Mouse (Mus musculus): ENCODE results near the gene Dpt. TPM values are rescaled to one million over a fixed set of nuclear protein-coding genes. Genes with fewer than 3 reads are reported as not detected.

Gene Dpt
- polyA plus RNA-seq, 1 experiment from 2014 or later, result 5.7 TPM

Other genes with a start within 250 kb of the Dpt start
- 0.83 TPM in 1 of 2 replicates, not detected in the other for gene Xcl1, start 138.9 kb downstream of the Dpt start, polyA plus RNA-seq (2015; fragmentation: Nextera tagmentation; extraction: Ambion mirVana)

Data from intestine, embryonic 15.5 days (tissue).